Mouse (Mus musculus) forebrain, embryonic 14.5 days (tissue): Measurements from ENCODE around the gene Megf6. TPM values are rescaled to one million over a fixed set of nuclear protein-coding genes. Genes with fewer than 3 reads are reported as not detected.

Experiments used
- ATAC-seq: fragments of 200-750 bp; cut with Nextera tagmentation; 2 replicates; pipeline ENCODE4 v1.8.0; 2017; ENCODE audit warnings: mild to moderate bottlenecking, moderate library complexity
- DNase-seq: peaks from one replicate; pipeline ENCODE4 v3.0.0-alpha.2; 2015; ENCODE audit warnings: low spot score
- H3K27ac ChIP-seq: fragments of 300-500 bp; sonication (generic); 2 replicates; pipeline ENCODE4 v1.5.1; 2014; ENCODE audit warnings: low read depth, mild to moderate bottlenecking, control low read depth, low read length, moderate library complexity
- H3K27me3 ChIP-seq: fragments of 300-500 bp; sonication (generic); replicated peaks from 2 replicates; pipeline ENCODE4 v1.6.1; 2014; ENCODE audit warnings: low read length, control low read depth, mixed read lengths; ENCODE audit not compliant: control insufficient read depth, insufficient read depth
- H3K36me3 ChIP-seq: fragments of 300-500 bp; sonication (generic); 2 replicates; pipeline ENCODE4 v1.6.1; 2014; ENCODE audit warnings: low read length, control low read depth; ENCODE audit not compliant: control insufficient read depth, insufficient read depth
- H3K4me1 ChIP-seq: fragments of 300-500 bp; sonication (generic); 2 replicates; pipeline ENCODE4 v1.6.1; 2014; ENCODE audit warnings: antibody characterized with exemption, low read length, control low read depth; ENCODE audit not compliant: control insufficient read depth, insufficient read depth
- H3K4me2 ChIP-seq: fragments of 300-500 bp; sonication (generic); 2 replicates; pipeline ENCODE4 v1.6.1; 2014; ENCODE audit warnings: mild to moderate bottlenecking, control low read depth, low read length
- H3K4me3 ChIP-seq: fragments of 300-500 bp; sonication (generic); 2 replicates; pipeline ENCODE4 v1.5.1; 2014; ENCODE audit warnings: low read depth, low read length, control low read depth
- H3K9ac ChIP-seq: fragments of 300-500 bp; sonication (generic); 2 replicates; pipeline ENCODE4 v1.6.1; 2014; ENCODE audit warnings: mild to moderate bottlenecking, low read length, control low read depth, moderate library complexity
- H3K9me3 ChIP-seq: fragments of 300-500 bp; sonication (generic); replicated peaks from 2 replicates; pipeline ENCODE4 v1.6.1; 2016; ENCODE audit warnings: low read length, control low read depth, mixed read lengths; ENCODE audit not compliant: control insufficient read depth
- WGBS: fragments of 180-500 bp; shearing (Covaris S2); extraction: QIAGEN DNeasy Blood & Tissue Kit; methylation state at CpG from one replicate; pipeline ENCODE4 v1.1.7; 2014; 5-methylcytosine and 5-hydroxymethylcytosine counted together
- polyA plus RNA-seq: library from polyadenylated mRNA; unstranded; fragments of >200 nt; fragmentation: Nextera tagmentation; extraction: Ambion mirVana; gene quantifications from 2 replicates; pipeline ENCODE4 v1.2.1, GENCODE M21; 2014

The Megf6 gene
- polyA plus RNA-seq, 1 experiment from 2014 or later: 4.6 TPM

DNA sequence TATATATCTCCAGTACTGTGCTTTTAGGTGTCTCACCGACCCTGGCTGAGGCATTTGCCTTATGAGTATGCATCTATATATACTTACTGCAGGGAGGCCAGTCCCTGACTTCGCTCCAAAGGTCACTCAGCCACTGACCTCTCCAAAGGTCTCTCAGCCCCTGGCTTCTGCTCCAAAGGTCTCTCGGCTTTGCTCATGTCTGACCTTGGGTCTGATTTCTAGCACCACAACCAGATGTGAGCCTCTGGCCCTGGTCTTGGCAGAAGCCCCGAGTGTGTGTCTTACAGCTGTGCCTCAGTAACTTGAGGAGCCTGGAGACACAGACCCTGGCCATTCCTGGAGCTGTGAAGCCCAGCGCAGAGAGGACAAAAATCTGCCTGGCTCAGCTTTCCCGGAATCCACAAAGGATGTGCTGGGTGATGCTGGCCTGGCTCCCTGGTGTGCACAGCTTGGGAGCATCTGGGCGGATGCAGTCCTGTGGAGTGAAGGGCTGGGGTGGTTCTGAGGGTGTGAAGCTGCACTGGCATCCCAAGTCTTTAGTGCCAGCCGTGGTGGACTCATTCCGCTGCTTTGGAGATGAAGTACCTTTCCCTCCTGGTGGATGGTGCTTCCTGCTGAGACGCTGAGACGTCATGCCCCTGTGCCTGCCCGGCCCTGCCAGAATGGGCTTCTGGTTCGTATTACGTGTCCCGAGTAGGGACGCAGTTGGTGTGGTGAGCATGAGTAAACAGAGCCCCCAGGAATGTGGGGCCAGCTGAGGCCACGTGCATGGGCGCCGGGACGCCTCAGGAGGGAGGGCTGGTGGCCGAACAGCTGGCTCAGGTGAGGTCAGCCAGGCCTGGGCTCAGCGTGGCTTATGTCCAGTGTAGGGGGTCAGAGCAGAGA lies 76.9 kb downstream of the Megf6 start:
- Histone ChIP-seq H3K4me3 (no peak overlapping the region), H3K36me3 (no peaks in the 10 kb centered on the region), H3K9me3 (no peaks in the 10 kb centered on the region), H3K4me1 (no peaks in the 10 kb centered on the region), H3K4me2 (no peak overlapping the region), H3K27ac (no peak overlapping the region), H3K27me3 (no peaks in the 10 kb centered on the region), H3K9ac (no peak overlapping the region)
- WGBS: 48% methylated on average over 20 of the region's 22 CpGs
- no peak for DNase-seq
- ATAC-seq: no peak

DNA sequence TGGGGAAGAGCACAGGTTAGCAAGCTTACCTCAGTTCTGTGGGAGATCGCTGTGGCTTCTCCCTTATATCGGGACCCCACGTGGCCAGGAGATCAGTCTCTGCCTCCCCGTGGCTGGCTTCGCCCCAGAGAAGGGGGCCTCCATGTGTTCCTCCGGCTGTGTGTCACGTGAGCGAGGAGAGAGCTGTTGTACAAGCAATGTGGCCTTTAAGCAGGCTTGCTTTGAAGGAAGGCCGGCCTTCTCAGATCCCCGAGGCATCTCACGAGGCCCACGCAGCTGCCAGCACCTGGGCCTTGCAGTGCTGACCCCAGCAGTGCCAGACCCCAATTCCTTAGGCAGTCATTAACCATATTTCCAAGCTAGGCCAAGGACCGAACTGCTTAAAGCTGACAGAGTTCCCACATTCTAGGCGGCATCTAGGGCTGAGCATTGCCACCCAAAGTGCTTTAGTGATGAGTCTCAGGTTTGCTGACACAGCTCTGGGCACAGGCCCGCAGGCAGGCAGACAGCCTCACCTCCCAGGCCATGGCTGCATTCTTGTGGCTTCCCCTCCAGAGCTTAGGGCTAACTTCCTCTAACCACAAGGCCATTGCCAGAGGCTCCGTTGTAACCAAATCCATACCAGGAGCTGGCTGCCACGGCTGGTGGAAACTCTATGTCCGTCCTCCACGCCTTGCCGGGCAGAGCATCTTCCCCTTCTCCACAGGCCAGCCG lies 77.7 kb downstream of the Megf6 start:
- Histone ChIP-seq H3K36me3 (no peaks in the 10 kb centered on the region), H3K4me1 (no peaks in the 10 kb centered on the region), H3K4me2 (no peak overlapping the region), H3K27me3 (no peaks in the 10 kb centered on the region), H3K4me3 (no peak overlapping the region), H3K9ac (no peak overlapping the region), H3K27ac (no peak overlapping the region), H3K9me3 (no peaks in the 10 kb centered on the region)
- DNase-seq (no peak), ATAC-seq (no peak)
- 78% methylated on average over 21 of the region's 21 CpGs for WGBS

DNA sequence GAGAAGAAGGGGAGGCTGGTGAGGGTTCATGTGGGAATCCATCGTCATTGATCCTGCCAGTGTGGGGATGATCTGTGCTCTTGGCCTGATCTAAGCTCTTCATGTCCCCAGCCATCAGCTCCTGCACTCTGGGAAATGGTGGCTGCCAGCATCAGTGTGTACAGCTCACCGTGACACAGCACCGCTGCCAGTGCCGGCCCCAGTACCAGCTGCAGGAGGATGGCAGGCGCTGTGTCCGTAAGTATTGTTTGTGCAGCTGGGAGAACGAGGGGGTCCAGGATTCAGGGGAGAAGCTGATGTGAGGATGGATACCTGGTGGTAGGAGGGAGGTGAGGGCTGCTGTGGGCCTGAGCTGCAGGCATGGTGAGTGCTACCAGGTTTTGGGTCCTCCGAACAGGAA lies 78.8 kb downstream of the Megf6 start:
- H3K27me3 ChIP-seq: no peaks in the 10 kb centered on the region
- no peak overlapping the region for H3K27ac ChIP-seq
- no peak for DNase-seq
- H3K4me1 ChIP-seq: no peaks in the 10 kb centered on the region
- peak overlapping the region; percentile 21; the same call in 1 of the 2 replicates for H3K9ac ChIP-seq
- 64% methylated on average over 8 of the region's 8 CpGs for WGBS
- no peak overlapping the region for H3K4me2 ChIP-seq
- no peaks in the 10 kb centered on the region for H3K36me3 ChIP-seq
- no peaks in the 10 kb centered on the region for H3K9me3 ChIP-seq
- H3K4me3 ChIP-seq: no peak overlapping the region
- no peak for ATAC-seq

DNA sequence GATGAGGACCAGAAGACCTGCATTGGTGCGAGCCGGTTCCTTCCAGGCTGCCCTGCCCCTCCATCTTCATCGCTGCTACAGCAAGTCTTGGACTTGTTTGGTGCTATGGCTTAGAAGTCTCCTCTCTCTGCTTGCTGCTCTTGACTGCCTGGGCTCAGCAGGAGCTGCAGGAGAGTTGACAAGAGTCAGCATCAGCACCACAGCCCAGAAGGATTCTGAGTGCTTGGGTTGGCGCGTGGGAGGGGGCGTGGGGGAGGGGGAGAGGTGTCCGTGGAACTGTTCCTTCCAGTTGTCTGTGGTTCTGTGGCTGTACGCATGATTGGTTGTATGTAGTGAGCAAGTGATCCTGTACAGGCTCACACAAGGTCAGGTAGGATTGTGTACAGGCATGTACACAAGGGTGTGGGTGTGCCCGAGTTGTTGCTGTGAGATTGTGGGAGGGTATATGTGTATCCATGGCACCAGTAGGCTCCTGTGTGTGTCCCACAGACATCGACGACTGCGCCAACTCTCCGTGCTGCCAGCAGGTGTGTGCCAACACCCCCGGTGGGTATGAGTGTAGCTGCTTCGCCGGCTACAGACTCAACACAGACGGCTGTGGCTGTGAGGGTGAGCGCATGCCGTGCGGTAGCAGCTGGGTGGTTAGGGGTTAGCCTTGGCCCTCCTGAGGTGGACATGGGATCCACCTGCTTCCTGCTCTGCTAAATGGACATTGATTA lies 82.2 kb downstream of the Megf6 start:
- no peaks in the 10 kb centered on the region for H3K9me3 ChIP-seq
- no peak overlapping the region for H3K4me3 ChIP-seq
- H3K36me3 ChIP-seq: no peaks in the 10 kb centered on the region
- H3K27me3 ChIP-seq: no peaks in the 10 kb centered on the region
- H3K27ac ChIP-seq: no peak overlapping the region
- no peak for DNase-seq
- H3K4me2 ChIP-seq: no peak overlapping the region
- H3K9ac ChIP-seq: no peak overlapping the region
- no peaks in the 10 kb centered on the region for H3K4me1 ChIP-seq
- no peak for ATAC-seq
- WGBS: 91% methylated on average over 20 of the region's 20 CpGs

DNA sequence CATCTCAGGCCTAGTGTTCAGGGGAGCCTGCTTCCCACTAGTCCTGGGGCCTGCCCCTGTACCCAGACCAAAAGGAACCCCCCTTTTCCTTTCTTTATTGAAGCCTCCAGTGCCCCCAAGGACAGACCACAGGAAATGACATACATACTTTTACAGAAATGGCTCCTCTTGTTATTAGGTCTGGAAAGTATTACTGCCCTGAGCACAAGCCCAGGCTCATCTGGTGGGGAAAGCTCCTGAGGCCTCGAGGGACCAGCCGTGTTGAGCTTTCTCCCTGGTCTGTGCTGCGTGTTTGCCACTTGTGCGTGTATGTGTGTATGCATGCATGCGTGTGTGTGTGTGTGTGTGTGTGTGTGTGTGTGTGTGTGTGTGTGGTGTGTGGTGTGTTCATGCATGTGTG lies 90.2 kb downstream of the Megf6 start:
- 90% methylated on average over 5 of the region's 5 CpGs for WGBS
- no peak overlapping the region for H3K4me2 ChIP-seq
- DNase-seq: no peak

DNA sequence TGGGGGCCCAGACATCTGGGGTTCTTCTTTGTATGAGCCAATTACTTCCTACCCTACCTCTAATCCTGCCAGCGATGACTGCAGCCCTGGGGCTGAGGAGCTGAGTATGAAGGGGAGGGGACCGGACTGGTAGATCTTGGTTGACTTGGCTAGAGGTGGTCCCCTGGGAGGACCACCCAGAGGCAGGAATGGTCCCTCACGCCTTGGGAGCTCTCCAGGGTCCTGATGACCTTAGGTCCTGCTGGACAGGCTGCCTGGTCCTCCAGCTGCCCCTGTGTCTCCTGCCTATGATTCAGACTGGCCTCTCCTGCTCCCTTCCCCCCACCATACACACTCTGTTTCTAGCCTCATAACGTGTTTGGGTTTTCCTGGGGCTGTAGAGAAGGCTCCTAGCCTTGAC lies 91.5 kb downstream of the Megf6 start:
- 43% methylated on average over 4 of the region's 4 CpGs for WGBS
- H3K36me3 ChIP-seq: 0 out of 2 replicates have a peak, but pooled peaks cover 4% of the 10 kb centered on the region
- H3K9ac ChIP-seq: no peak overlapping the region
- H3K4me3 ChIP-seq: no peak overlapping the region
- ATAC-seq (no peak), DNase-seq (no peak)
- H3K4me1 ChIP-seq: no peaks in the 10 kb centered on the region
- H3K9me3 ChIP-seq: no peaks in the 10 kb centered on the region
- H3K4me2 ChIP-seq: no peak overlapping the region
- no peaks in the 10 kb centered on the region for H3K27me3 ChIP-seq
- H3K27ac ChIP-seq: no peak overlapping the region

More for the DNA sequence above, 90.2 kb downstream of the Megf6 start:
- no peak for ATAC-seq
- Histone ChIP-seq H3K4me1 (no peaks in the 10 kb centered on the region), H3K9me3 (no peaks in the 10 kb centered on the region), H3K27ac (no peak overlapping the region), H3K4me3 (no peak overlapping the region), H3K9ac (no peak overlapping the region), H3K36me3 (0 out of 2 replicates have a peak, but pooled peaks cover 4% of the 10 kb centered on the region), H3K27me3 (no peaks in the 10 kb centered on the region)

DNA sequence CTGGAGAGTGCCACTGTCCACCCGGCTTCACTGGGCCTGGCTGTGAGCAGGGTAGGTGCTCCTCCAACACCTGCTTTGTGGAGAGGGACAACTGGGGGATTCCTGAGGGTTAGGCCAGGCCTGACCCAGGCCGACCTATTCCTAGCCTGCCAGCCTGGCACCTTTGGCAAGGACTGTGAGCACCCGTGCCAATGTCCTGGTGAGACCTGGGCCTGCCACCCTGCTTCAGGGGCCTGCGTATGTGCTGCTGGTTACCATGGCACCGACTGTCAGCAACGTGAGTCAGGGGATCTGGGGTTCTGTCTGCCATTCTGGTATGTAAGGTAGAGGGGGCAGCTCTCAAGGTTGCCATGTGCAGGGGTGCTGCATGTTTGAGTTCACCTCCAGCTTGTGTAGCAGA lies 97.0 kb downstream of the Megf6 start:
- H3K9ac ChIP-seq: no peak overlapping the region
- H3K4me2 ChIP-seq: no peak overlapping the region
- WGBS: 86% methylated on average over 6 of the region's 6 CpGs
- no peaks in the 10 kb centered on the region for H3K27me3 ChIP-seq
- no peak for ATAC-seq
- no peaks in the 10 kb centered on the region for H3K9me3 ChIP-seq
- no peak overlapping the region for H3K4me3 ChIP-seq
- no peak for DNase-seq
- 0 out of 2 replicates have a peak, but pooled peaks cover 4% of the 10 kb centered on the region for H3K36me3 ChIP-seq
- no peak overlapping the region for H3K27ac ChIP-seq
- H3K4me1 ChIP-seq: no peaks in the 10 kb centered on the region

DNA sequence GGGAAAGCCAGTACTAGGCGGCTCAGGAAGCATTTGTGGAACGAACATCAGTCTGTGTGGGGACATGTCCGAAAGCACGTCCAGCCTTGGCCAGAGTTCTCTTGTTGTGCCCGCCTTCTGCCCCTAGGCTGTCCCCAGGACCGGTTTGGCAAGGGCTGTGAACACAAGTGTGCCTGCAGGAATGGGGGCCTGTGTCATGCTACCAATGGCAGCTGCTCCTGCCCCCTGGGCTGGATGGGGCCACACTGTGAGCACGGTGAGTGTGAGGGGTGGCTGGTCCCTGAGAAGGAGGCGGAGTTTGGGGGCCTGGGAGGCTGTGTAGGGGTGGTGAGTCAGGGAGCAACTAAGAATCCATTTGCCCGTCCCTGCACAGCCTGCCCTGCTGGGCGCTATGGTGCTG lies 99.0 kb downstream of the Megf6 start:
- no peak overlapping the region for H3K27ac ChIP-seq
- H3K27me3 ChIP-seq: no peaks in the 10 kb centered on the region
- no peak for ATAC-seq
- 0 out of 2 replicates have a peak, but pooled peaks cover 4% of the 10 kb centered on the region for H3K36me3 ChIP-seq
- no peak overlapping the region for H3K9ac ChIP-seq
- H3K4me2 ChIP-seq: no peak overlapping the region
- 53% methylated on average over 10 of the region's 10 CpGs for WGBS
- no peaks in the 10 kb centered on the region for H3K9me3 ChIP-seq
- no peak for DNase-seq
- H3K4me1 ChIP-seq: no peaks in the 10 kb centered on the region
- H3K4me3 ChIP-seq: no peak overlapping the region
